Comparison of ENCODE assay signal across 17 mouse cellular contexts in genomic region chr8:97052436-97052835, GRCm38 (mm10).
DNase-seq lines count a peak whose midpoint lies in the region; ATAC-seq and TF ChIP-seq lines count a peak whose summit lies in the region.
"Had no signal": no experiment of that assay in that cellular context is flagged by ENCODE, and none has a peak within 500 bp of the region (broad histone marks: within the 10 kb centered on the region; RNA-seq: fewer than 3 reads in every experiment).

No protein-coding gene starts in this region.

- no peaks in the 10 kb centered on the region for H3K9me3 ChIP-seq in MEL (replicated peaks; ENCODE audit: insufficient read depth, low read length)
- H3K9me3 ChIP-seq in liver, embryonic 13.5 days (replicated peaks) = no peaks in the 10 kb centered on the region
- H3K9me3 ChIP-seq in liver, postnatal 0 days (ENCODE audit: low read length) = no peaks in the 10 kb centered on the region
- H3K9me3 ChIP-seq: embryonic facial prominence, embryonic 10.5 days; hindbrain, embryonic 10.5 days had no signal

- H3K27ac ChIP-seq in MEL (ENCODE audit: control insufficient read depth, low read depth, low read length) = no peak overlapping the region
- H3K27ac ChIP-seq in liver, embryonic 13.5 days = no peak overlapping the region
- no peak overlapping the region for H3K27ac ChIP-seq in liver, postnatal 0 days (ENCODE audit: low read depth)
- H3K27ac ChIP-seq: embryonic facial prominence, embryonic 10.5 days; hindbrain, embryonic 10.5 days; hindbrain, embryonic 14.5 days had no signal

- no peak overlapping the region for H3K9ac ChIP-seq in MEL (ENCODE audit: control insufficient read depth, low read depth, low read length, poor library complexity, severe bottlenecking)
- no peak overlapping the region for H3K9ac ChIP-seq in liver, embryonic 13.5 days
- H3K9ac ChIP-seq in liver, postnatal 0 days (replicated peaks) = no peak overlapping the region
- H3K9ac ChIP-seq: hindbrain, embryonic 14.5 days had no signal

- no peak for TF ChIP-seq CTCF in MEL (IDR thresholded peaks at IDR 0.05 in 2 of 3, conservative IDR thresholded peaks at IDR 0.05 in 1 of 3; ENCODE audit: control insufficient read depth in 1 of 3, insufficient read depth in 1 of 3, low read depth in 2 of 3, low read length in 3 of 3, poor library complexity in 1 of 3, severe bottlenecking in 1 of 3)
- no peak for TF ChIP-seq CTCF in liver, postnatal 0 days (IDR thresholded peaks at IDR 0.05; ENCODE audit: low read depth)

- no peaks in the 10 kb centered on the region for H3K79me2 ChIP-seq in MEL (ENCODE audit: control insufficient read depth, insufficient read depth, low read length, poor library complexity)

- DNase-seq in MEL (ENCODE audit: low read depth, low spot score) = peak; percentile 10
- DNase-seq in c-Kit-positive CD71-positive TER-119-positive erythroid progenitor cells, embryonic 14.5 days (ENCODE audit: low spot score) = peak; percentile 9
- DNase-seq in liver, embryonic 13.5 days = peak; percentile 17
- DNase-seq in liver, postnatal 0 days = no peak
- no peak for DNase-seq in adrenal gland, adult 8-10 months
- DNase-seq in adrenal gland, adult (ENCODE audit: inconsistent age in 2 of 2, low spot score in 1 of 2) = no peak
- DNase-seq: adrenal gland, postnatal 14 days; cerebellum, adult 2 months; cerebellum, postnatal 10 days; gastrocnemius, postnatal 10 days; heart, adult 18-20 months; heart, postnatal 14 days had no signal

- 9% methylated on average over 1 of the region's 1 CpGs for WGBS in liver, embryonic 13.5 days (ENCODE audit: insufficient replicate concordance)
- WGBS in liver, postnatal 0 days (ENCODE audit: insufficient replicate concordance) = 44% methylated on average over 1 of the region's 1 CpGs

- no peak for TF ChIP-seq POLR2A in MEL (IDR thresholded peaks at IDR 0.05; ENCODE audit: control insufficient read depth in 1 of 2, insufficient read depth in 1 of 2, low read depth in 1 of 2, low read length in 2 of 2, poor library complexity in 1 of 2)

- no peaks in the 10 kb centered on the region for H3K36me3 ChIP-seq in MEL (ENCODE audit: control insufficient read depth in 1 of 2, insufficient read depth in 2 of 2, low read length in 2 of 2)
- H3K36me3 ChIP-seq in liver, embryonic 13.5 days = no peaks in the 10 kb centered on the region
- H3K36me3 ChIP-seq in liver, postnatal 0 days (replicated peaks; ENCODE audit: insufficient read depth, low read length) = no peaks in the 10 kb centered on the region
- H3K36me3 ChIP-seq: embryonic facial prominence, embryonic 10.5 days; hindbrain, embryonic 10.5 days had no signal

- no peak overlapping the region for H3K4me2 ChIP-seq in liver, embryonic 13.5 days
- no peak overlapping the region for H3K4me2 ChIP-seq in liver, postnatal 0 days (ENCODE audit: low read depth, low read length)
- H3K4me2 ChIP-seq: hindbrain, embryonic 14.5 days had no signal

- no peaks in the 10 kb centered on the region for H3K27me3 ChIP-seq in MEL (ENCODE audit: control insufficient read depth in 1 of 2, insufficient read depth in 2 of 2, low read length in 2 of 2)
- no peaks in the 10 kb centered on the region for H3K27me3 ChIP-seq in liver, embryonic 13.5 days
- no peaks in the 10 kb centered on the region for H3K27me3 ChIP-seq in liver, postnatal 0 days (ENCODE audit: insufficient read depth, low read length)

- H3K4me3 ChIP-seq in MEL (ENCODE audit: control insufficient read depth in 1 of 2, insufficient read depth in 1 of 2, low read depth in 2 of 2, low read length in 2 of 2) = no peak overlapping the region
- H3K4me3 ChIP-seq in liver, embryonic 13.5 days (replicated peaks) = no peak overlapping the region
- H3K4me3 ChIP-seq in liver, postnatal 0 days (ENCODE audit: low read depth, low read length) = no peak overlapping the region
- H3K4me3 ChIP-seq: embryonic facial prominence, embryonic 10.5 days; hindbrain, embryonic 10.5 days had no signal

- no peak for TF ChIP-seq RAD21 in MEL (IDR thresholded peaks at IDR 0.05; ENCODE audit: low read depth, low read length)

- peak; percentile 90 for ATAC-seq in liver, embryonic 13.5 days (ENCODE audit: low read depth)
- peak; percentile 33; the same call in 1 of the 2 replicates for ATAC-seq in liver, postnatal 0 days
- ATAC-seq: forebrain, embryonic 14.5 days; intestine, embryonic 16.5 days had no signal

- TF ChIP-seq EP300 in MEL (IDR thresholded peaks at IDR 0.05; ENCODE audit: low read depth in 1 of 2, low read length in 2 of 2) = no peak
- 0 out of 2 replicates have a peak, but pooled peaks have one; percentile 24 for TF ChIP-seq EP300 in liver, postnatal 0 days (IDR thresholded peaks at IDR 0.05; ENCODE audit: low read depth)

- H3K4me1 ChIP-seq in MEL (ENCODE audit: control insufficient read depth in 1 of 2, insufficient read depth in 2 of 2, low read length in 2 of 2) = no peaks in the 10 kb centered on the region
- H3K4me1 ChIP-seq in liver, embryonic 13.5 days (replicated peaks) = no peaks in the 10 kb centered on the region
- no peaks in the 10 kb centered on the region for H3K4me1 ChIP-seq in liver, postnatal 0 days (ENCODE audit: insufficient read depth)
- H3K4me1 ChIP-seq: embryonic facial prominence, embryonic 10.5 days; hindbrain, embryonic 10.5 days had no signal

TF ChIP-seq in MEL, 35 proteins besides CTCF, POLR2A, EP300 and RAD21:
- TF ChIP-seq MEF2A (IDR thresholded peaks at IDR 0.05; ENCODE audit: extremely low read depth, insufficient replicate concordance, low read depth, low read length, poor library complexity, severe bottlenecking) (no peak), GABPA (IDR thresholded peaks at IDR 0.05; ENCODE audit: low read depth, low read length) (no peak), NRF1 (IDR thresholded peaks at IDR 0.05; ENCODE audit: insufficient read depth, low read depth, low read length, poor library complexity, severe bottlenecking) (no peak), POLR2AphosphoS2 (IDR thresholded peaks at IDR 0.05; ENCODE audit: low read length) (no peak), TAL1 (IDR thresholded peaks at IDR 0.05; ENCODE audit: low read length) (no peak; the same call in 1 of the 2 replicates), TCF12 (IDR thresholded peaks at IDR 0.05; ENCODE audit: low read depth, low read length) (peak; percentile 36; the same call in 1 of the 2 replicates)

Comparison
In these comparisons a context has a peak if more than half of its experiments do, and no peak if none do; other contexts are left out.
1. DNase-seq: peak in MEL (single experiment), c-Kit-positive CD71-positive TER-119-positive erythroid progenitor cells, embryonic 14.5 days (single experiment) and liver, embryonic 13.5 days (single experiment); none in liver, postnatal 0 days (single experiment), adrenal gland, adult 8-10 months (single experiment) and adrenal gland, adult (0 of 2).